Mouse (Mus musculus) kidney, embryonic 14.5 days (tissue): ENCODE results near the gene Nfatc4. TPM values are rescaled to one million over a fixed set of nuclear protein-coding genes. Genes with fewer than 3 reads are reported as not detected.

Experiments used
- ATAC-seq: fragments of 200-750 bp; cut with Nextera tagmentation; 2 replicates; pipeline ENCODE4 v1.8.0; 2017; ENCODE audit warnings: moderate number of reproducible peaks, mild to moderate bottlenecking, moderate TSS enrichment, moderate library complexity; ENCODE audit not compliant: low FRiP score, low TSS enrichment
- H3K27ac ChIP-seq: fragments of 300-500 bp; sonication (generic); 2 replicates; pipeline ENCODE4 v1.5.1; 2014; ENCODE audit warnings: low read depth, mild to moderate bottlenecking, low read length, moderate library complexity, mixed read lengths
- H3K27me3 ChIP-seq: fragments of 300-500 bp; sonication (generic); 2 replicates; pipeline ENCODE4 v1.6.1; 2014; ENCODE audit warnings: mild to moderate bottlenecking, low read length; ENCODE audit not compliant: control insufficient read depth, insufficient read depth
- H3K36me3 ChIP-seq: fragments of 300-500 bp; sonication (generic); 2 replicates; pipeline ENCODE4 v1.6.1; 2014; ENCODE audit warnings: low read length, mixed read lengths; ENCODE audit not compliant: control insufficient read depth, insufficient read depth
- H3K4me1 ChIP-seq: fragments of 300-500 bp; sonication (generic); 2 replicates; pipeline ENCODE4 v1.6.1; 2014; ENCODE audit warnings: low read length, mixed read lengths; ENCODE audit not compliant: control insufficient read depth, insufficient read depth
- H3K4me2 ChIP-seq: fragments of 300-500 bp; sonication (generic); replicated peaks from 2 replicates; pipeline ENCODE4 v1.6.1; 2014; ENCODE audit warnings: low read depth, mild to moderate bottlenecking, low read length
- H3K4me3 ChIP-seq: fragments of 300-500 bp; sonication (generic); 2 replicates; pipeline ENCODE4 v1.5.1; 2014; ENCODE audit warnings: mild to moderate bottlenecking, low read length
- H3K9ac ChIP-seq: fragments of 300-500 bp; sonication (generic); 2 replicates; pipeline ENCODE4 v1.6.1; 2014; ENCODE audit warnings: low read depth, mild to moderate bottlenecking, low read length, moderate library complexity
- H3K9me3 ChIP-seq: fragments of 300-500 bp; sonication (generic); 2 replicates; pipeline ENCODE4 v1.6.1; 2016; ENCODE audit warnings: low read length; ENCODE audit not compliant: control insufficient read depth
- WGBS: fragments of 180-500 bp; shearing (Covaris S2); extraction: QIAGEN DNeasy Blood & Tissue Kit; methylation state at CpG from one replicate; pipeline ENCODE4 v1.1.7; 2014; 5-methylcytosine and 5-hydroxymethylcytosine counted together
- polyA plus RNA-seq: library from polyadenylated mRNA; unstranded; fragments of >200 nt; fragmentation: Nextera tagmentation; extraction: Ambion mirVana; gene quantifications from 2 replicates; pipeline ENCODE4 v1.2.1, GENCODE M21; 2014

Gene Nfatc4
- polyA plus RNA-seq, 1 experiment from 2014 or later = 33.8 TPM

- peak overlapping the region; percentile 81 for H3K4me2 ChIP-seq
- under 1% methylated on average over 26 of the region's 37 CpGs for WGBS
- no peaks in the 10 kb centered on the region for H3K27me3 ChIP-seq
- peaks cover 31% of the 10 kb centered on the region for H3K4me1 ChIP-seq
- H3K36me3 ChIP-seq = peaks cover 17% of the 10 kb centered on the region
- peak overlapping the region; percentile 80 for H3K9ac ChIP-seq
- no peak; the same call in 1 of the 2 replicates for ATAC-seq
- peak overlapping the region; percentile 83 for H3K4me3 ChIP-seq
- H3K9me3 ChIP-seq = no peaks in the 10 kb centered on the region
- peak overlapping the region; percentile 97 for H3K27ac ChIP-seq
Observed at GRCm38 (mm10) chr14:55825216-55826051, 2.5 kb downstream of the Nfatc4 start.

GRCm38 (mm10) chr14:55826142-55826541 is 3.2 kb downstream of the Nfatc4 start:
- Histone ChIP-seq H3K4me3 (peak overlapping the region; percentile 83), H3K27ac (peak overlapping the region; percentile 97; the same call in 1 of the 2 replicates), H3K4me1 (peaks cover 31% of the 10 kb centered on the region), H3K27me3 (no peaks in the 10 kb centered on the region), H3K9ac (peak overlapping the region; percentile 80), H3K36me3 (peaks cover 24% of the 10 kb centered on the region), H3K9me3 (no peaks in the 10 kb centered on the region), H3K4me2 (peak overlapping the region; percentile 81)
- 3% methylated on average over 15 of the region's 15 CpGs for WGBS
- no peak for ATAC-seq

GRCm38 (mm10) chr14:55826551-55827340 is 3.8 kb downstream of the Nfatc4 start:
- no peak for ATAC-seq
- peak overlapping the region; percentile 81 for H3K4me2 ChIP-seq
- no peaks in the 10 kb centered on the region for H3K9me3 ChIP-seq
- 13% methylated on average over 39 of the region's 41 CpGs for WGBS
- H3K36me3 ChIP-seq = peaks cover 29% of the 10 kb centered on the region
- no peaks in the 10 kb centered on the region for H3K27me3 ChIP-seq
- peak overlapping the region; percentile 80 for H3K9ac ChIP-seq
- H3K27ac ChIP-seq = 0 out of 2 replicates have a peak overlapping the region, but pooled peaks have one; percentile 9
- H3K4me3 ChIP-seq = peak overlapping the region; percentile 83
- peaks cover 31% of the 10 kb centered on the region for H3K4me1 ChIP-seq

- 18% methylated on average over 3 of the region's 3 CpGs for WGBS
- Histone ChIP-seq H3K9me3 (no peaks in the 10 kb centered on the region), H3K4me3 (no peak overlapping the region), H3K9ac (no peak overlapping the region), H3K36me3 (peaks cover 37% of the 10 kb centered on the region), H3K4me1 (peaks cover 27% of the 10 kb centered on the region), H3K27me3 (no peaks in the 10 kb centered on the region), H3K27ac (peak overlapping the region; percentile 47; the same call in 1 of the 2 replicates), H3K4me2 (no peak overlapping the region)
- ATAC-seq = no peak
Observed at GRCm38 (mm10) chr14:55828716-55829263, 5.8 kb downstream of the Nfatc4 start.

- Histone ChIP-seq H3K9me3 (no peaks in the 10 kb centered on the region), H3K4me2 (no peak overlapping the region), H3K36me3 (peaks cover 37% of the 10 kb centered on the region), H3K4me3 (no peak overlapping the region), H3K4me1 (peaks cover 31% of the 10 kb centered on the region), H3K9ac (no peak overlapping the region), H3K27me3 (no peaks in the 10 kb centered on the region), H3K27ac (no peak overlapping the region)
- no peak for ATAC-seq
- 90% methylated on average over 16 of the region's 16 CpGs for WGBS
Observed at GRCm38 (mm10) chr14:55829854-55830253, 6.9 kb downstream of the Nfatc4 start.

GRCm38 (mm10) chr14:55830331-55830730 is 7.4 kb downstream of the Nfatc4 start:
- no peak overlapping the region for H3K4me3 ChIP-seq
- H3K36me3 ChIP-seq = peaks cover 37% of the 10 kb centered on the region
- 80% methylated on average over 4 of the region's 4 CpGs for WGBS
- no peak for ATAC-seq
- H3K4me1 ChIP-seq = peaks cover 32% of the 10 kb centered on the region
- no peak overlapping the region for H3K4me2 ChIP-seq
- H3K27me3 ChIP-seq = no peaks in the 10 kb centered on the region
- H3K27ac ChIP-seq = no peak overlapping the region
- H3K9me3 ChIP-seq = no peaks in the 10 kb centered on the region
- H3K9ac ChIP-seq = no peak overlapping the region

- Histone ChIP-seq H3K4me1 (peaks cover 18% of the 10 kb centered on the region; the same call in 1 of the 2 replicates), H3K27ac (no peak overlapping the region), H3K4me3 (no peak overlapping the region), H3K9me3 (no peaks in the 10 kb centered on the region), H3K36me3 (peaks cover 37% of the 10 kb centered on the region), H3K27me3 (no peaks in the 10 kb centered on the region), H3K4me2 (no peak overlapping the region), H3K9ac (no peak overlapping the region)
- 85% methylated on average over 4 of the region's 4 CpGs for WGBS
- ATAC-seq = no peak
Observed at GRCm38 (mm10) chr14:55833126-55833525, 10.2 kb downstream of the Nfatc4 start.

- Histone ChIP-seq H3K27me3 (no peaks in the 10 kb centered on the region), H3K27ac (no peak overlapping the region), H3K36me3 (peaks cover 24% of the 10 kb centered on the region), H3K4me2 (no peak overlapping the region), H3K4me1 (0 out of 2 replicates have a peak, but pooled peaks cover 5% of the 10 kb centered on the region), H3K4me3 (no peak overlapping the region), H3K9ac (no peak overlapping the region), H3K9me3 (no peaks in the 10 kb centered on the region)
- WGBS = 77% methylated on average over 5 of the region's 5 CpGs
- no peak for ATAC-seq
Observed at GRCm38 (mm10) chr14:55834808-55835533, 12.0 kb downstream of the Nfatc4 start.
